Mouse (Mus musculus) kidney, adult 8-10 months (tissue): ENCODE data around the gene Ahsg.

ENCODE experiments used
- DNase-seq, 2 experiments: peaks; one replicate each; pipeline ENCODE4 v3.0.0; 2022

Ahsg gene

GRCm38 (mm10) chr16:22888835-22889234 is 2.2 kb upstream of the Ahsg start:
- no peak for DNase-seq

GRCm38 (mm10) chr16:22889716-22890115 is 1.4 kb upstream of the Ahsg start:
- no peak for DNase-seq

GRCm38 (mm10) chr16:22891733-22892154 is 667 bp downstream of the Ahsg start:
- no peak for DNase-seq

- DNase-seq = no peak
Observed at GRCm38 (mm10) chr16:22894095-22894494, 3.0 kb downstream of the Ahsg start.

- no peak for DNase-seq
Observed at GRCm38 (mm10) chr16:22896618-22897017, 5.5 kb downstream of the Ahsg start.

- no peak for DNase-seq
Observed at GRCm38 (mm10) chr16:22899346-22899745, 8.3 kb downstream of the Ahsg start.

- DNase-seq = no peak
Observed at GRCm38 (mm10) chr16:22899866-22900570, 8.9 kb downstream of the Ahsg start.

GRCm38 (mm10) chr16:22901326-22901725 is 10.2 kb downstream of the Ahsg start:
- peak in 1 of 2 experiments; percentile 24 for DNase-seq

- no peak for DNase-seq
Observed at GRCm38 (mm10) chr16:22909290-22909689, 18.2 kb downstream of the Ahsg start.

GRCm38 (mm10) chr16:22911986-22912385 is 20.9 kb downstream of the Ahsg start:
- DNase-seq = no peak

- DNase-seq = no peak
Observed at GRCm38 (mm10) chr16:22912886-22913285, 21.8 kb downstream of the Ahsg start.

- no peak for DNase-seq
Observed at GRCm38 (mm10) chr16:22914276-22914675, 23.2 kb downstream of the Ahsg start.

GRCm38 (mm10) chr16:22918034-22918433 is 27.0 kb downstream of the Ahsg start, which contains the start of gene Fetub:
TSS of gene Fetub (plus strand) at chr16:22918334.
- DNase-seq = no peak

GRCm38 (mm10) chr16:22918664-22919312 is 27.7 kb downstream of the Ahsg start:
- no peak for DNase-seq

- DNase-seq = peak in 1 of 2 experiments; percentile 21
Observed at GRCm38 (mm10) chr16:22919971-22920854, 29.1 kb downstream of the Ahsg start.

- DNase-seq = no peak
Observed at GRCm38 (mm10) chr16:22921761-22922160, 30.7 kb downstream of the Ahsg start.

GRCm38 (mm10) chr16:22922433-22922832 is 31.4 kb downstream of the Ahsg start:
- DNase-seq = no peak

- DNase-seq = no peak
Observed at GRCm38 (mm10) chr16:22929575-22929974, 38.5 kb downstream of the Ahsg start.

GRCm38 (mm10) chr16:22931431-22932200 is 40.5 kb downstream of the Ahsg start:
- DNase-seq = no peak

GRCm38 (mm10) chr16:22937631-22938030 is 46.6 kb downstream of the Ahsg start:
- DNase-seq = peak; percentile 21 to 48

GRCm38 (mm10) chr16:22938541-22938940 is 47.5 kb downstream of the Ahsg start:
- DNase-seq = no peak

GRCm38 (mm10) chr16:22939120-22939695 is 48.1 kb downstream of the Ahsg start:
- no peak for DNase-seq
